Mouse (Mus musculus) common myeloid progenitor, adult 5-6 weeks (primary cell): ENCODE results near the gene Tjp1. TPM values are rescaled to one million over a fixed set of nuclear protein-coding genes. Genes with fewer than 3 reads are reported as not detected.

ENCODE experiments used
- ATAC-seq: replicated peaks from 2 replicates; pipeline ENCODE4 v1.8.0; 2016; ENCODE audit warnings: low read depth, mild to moderate bottlenecking, moderate TSS enrichment, inconsistent platforms; ENCODE audit not compliant: poor library complexity, severe bottlenecking
- total RNA-seq: library from RNA; stranded (forward); fragments of 200-1000, 187-1606 nt; gene quantifications from 2 replicates; pipeline ENCODE4 v1.2.3, GENCODE M21; 2017

Gene Tjp1
- total RNA-seq, 1 experiment from 2014 or later: 6.6 TPM

GRCm38 (mm10) chr7:65489742-65490141 lies 37.8 kb downstream of the Tjp1 start:
- no peak for ATAC-seq

DNA sequence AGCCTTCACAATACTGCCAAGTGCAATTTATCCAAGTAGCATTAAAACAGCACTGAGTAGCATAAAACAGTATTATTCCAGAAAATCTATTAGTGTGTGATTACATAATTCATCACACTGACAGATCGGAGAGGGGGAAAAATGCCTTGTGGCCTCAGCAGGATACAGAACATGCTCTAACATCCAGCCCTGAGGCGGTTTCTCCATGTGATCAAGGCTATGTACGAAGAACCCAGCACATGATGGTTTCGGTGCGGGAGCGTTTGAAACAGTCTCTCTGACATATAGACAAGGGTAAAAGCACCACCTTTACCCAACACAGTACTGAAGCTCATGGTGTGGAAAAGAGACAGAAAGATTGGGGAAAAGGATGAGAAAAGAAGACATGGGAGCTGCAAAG lies 38.4 kb downstream of the Tjp1 start:
- ATAC-seq: no peak

- 0 out of 2 replicates have a peak, but pooled peaks have one; percentile 29 for ATAC-seq
These were observed 41.3 kb downstream of the Tjp1 start for GRCm38 (mm10) chr7:65486259-65486681.

DNA sequence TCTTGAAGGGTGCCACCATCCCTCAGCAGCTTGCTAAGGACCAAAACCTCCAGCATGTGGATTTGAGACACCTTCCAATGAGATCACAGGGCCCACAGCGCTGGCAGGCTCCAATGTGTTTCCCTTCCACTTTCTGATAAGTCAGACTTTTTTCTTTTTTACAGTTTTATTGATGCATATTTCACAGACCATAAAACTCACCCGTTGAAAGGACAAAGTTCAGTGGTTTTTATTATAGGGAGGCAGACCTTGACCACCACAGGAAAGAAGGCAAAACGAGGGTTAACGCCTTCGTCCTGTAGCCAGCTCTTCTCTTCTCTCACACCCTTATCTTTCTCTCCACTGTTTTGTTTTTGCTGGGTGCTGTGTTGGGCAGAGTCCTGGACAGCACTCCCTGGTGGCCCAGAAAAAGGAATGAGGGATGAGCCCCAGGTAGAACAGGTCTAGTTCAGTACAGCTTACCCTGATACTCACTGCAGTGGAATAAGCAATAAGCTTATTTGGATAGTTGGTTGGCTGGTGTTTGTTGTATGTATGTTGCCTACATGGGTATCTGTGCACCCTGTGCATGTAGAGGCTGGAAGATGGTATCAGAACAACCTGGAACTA lies 43.3 kb downstream of the Tjp1 start:
- ATAC-seq: no peak

- no peak for ATAC-seq
These were observed 45.4 kb downstream of the Tjp1 start for GRCm38 (mm10) chr7:65482216-65482615.

DNA sequence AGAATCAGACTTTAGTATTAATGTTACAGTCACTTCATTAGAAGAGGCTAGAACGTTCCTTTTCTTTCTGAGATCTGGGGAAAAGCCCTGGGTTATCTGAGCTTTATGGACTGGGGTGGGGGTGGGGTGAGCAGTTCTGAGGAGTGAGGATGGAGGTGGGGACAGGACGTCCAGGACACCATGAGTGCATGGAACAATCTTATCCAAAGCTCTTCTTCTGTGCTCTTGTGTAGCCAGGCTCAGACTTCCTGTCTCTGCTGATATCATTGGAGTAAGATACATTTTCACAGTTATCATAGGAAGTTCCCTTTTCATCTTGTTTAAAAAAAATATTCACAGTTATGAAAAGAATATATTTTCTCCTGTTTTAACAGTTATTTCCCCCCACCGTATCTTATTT lies 55.5 kb downstream of the Tjp1 start:
- no peak for ATAC-seq

DNA sequence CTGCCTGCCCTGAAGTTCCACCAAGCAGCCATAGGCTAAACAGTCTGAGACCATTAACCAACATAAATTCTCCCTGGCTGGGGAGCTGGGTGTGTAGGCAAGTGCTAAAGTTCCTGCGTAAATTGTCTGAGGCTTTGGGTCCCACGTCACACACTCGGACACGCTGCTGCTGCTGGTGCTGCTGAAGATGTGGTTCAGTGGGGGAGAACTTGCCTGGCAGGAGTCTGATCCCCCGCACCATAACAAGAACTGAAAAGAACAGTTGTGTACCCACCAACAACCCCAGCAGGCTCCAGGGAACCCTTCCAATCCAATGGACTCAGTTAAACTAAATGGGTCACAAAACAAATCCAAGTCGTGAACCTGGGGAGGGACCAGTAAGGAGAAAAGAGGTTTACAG lies 56.2 kb downstream of the Tjp1 start:
- ATAC-seq: no peak

- no peak for ATAC-seq
These were observed 57.4 kb downstream of the Tjp1 start for GRCm38 (mm10) chr7:65470214-65470613.

DNA sequence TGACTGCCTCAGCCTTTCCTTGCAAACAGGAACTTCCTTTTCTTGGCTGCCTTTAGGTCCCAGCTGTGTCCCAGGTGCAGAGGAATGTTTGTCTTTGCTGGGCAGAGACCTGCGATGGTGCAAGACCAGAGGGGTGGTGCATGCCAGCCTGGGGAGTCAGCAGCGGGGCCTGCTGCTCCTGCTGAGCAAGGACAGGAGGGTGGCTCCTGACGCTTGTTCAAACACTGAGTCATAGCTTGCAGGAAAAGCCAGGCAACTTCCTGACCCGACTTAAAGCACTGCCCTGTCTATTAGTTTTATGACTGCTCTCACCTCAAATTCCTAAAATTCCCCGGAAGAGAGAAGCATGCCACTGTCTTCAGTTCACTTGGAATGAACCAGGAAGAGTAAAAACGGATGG lies 57.9 kb downstream of the Tjp1 start:
- no peak for ATAC-seq

- no peak for ATAC-seq
These were observed 59.4 kb downstream of the Tjp1 start for GRCm38 (mm10) chr7:65468191-65468590.

DNA sequence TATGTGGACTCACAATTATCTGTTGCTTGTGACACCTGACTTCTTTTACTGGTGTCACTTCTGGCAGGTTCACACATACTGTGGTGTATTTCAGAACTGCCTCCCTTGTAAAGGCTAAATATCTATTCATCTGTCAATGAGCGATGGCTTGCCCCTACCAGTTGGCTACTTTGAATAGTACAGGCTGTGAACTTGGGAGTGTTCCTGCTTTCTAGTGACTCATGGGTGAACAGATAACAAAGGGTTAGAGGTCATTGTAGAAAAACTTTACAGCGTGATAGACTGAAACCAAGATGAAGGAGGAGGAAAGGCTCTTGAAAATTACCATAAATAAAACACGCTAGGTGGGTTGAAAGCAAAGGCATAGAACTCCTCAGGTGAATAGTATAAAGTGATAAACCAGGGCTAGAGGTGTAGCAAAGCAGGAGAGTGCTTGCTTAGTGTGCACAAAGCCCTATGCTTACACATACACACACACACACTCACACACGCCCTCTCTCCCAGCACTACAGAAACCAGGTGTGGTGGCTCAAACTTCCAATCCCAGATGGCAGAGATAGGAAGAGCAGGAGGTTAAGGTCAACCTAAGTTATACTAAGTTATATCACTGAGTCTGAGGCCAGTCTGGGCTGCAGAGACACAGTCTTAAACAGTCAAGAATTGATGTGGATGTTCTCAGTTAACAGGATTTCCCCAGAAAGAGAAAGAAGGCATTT lies 60.1 kb downstream of the Tjp1 start:
- ATAC-seq: no peak

DNA sequence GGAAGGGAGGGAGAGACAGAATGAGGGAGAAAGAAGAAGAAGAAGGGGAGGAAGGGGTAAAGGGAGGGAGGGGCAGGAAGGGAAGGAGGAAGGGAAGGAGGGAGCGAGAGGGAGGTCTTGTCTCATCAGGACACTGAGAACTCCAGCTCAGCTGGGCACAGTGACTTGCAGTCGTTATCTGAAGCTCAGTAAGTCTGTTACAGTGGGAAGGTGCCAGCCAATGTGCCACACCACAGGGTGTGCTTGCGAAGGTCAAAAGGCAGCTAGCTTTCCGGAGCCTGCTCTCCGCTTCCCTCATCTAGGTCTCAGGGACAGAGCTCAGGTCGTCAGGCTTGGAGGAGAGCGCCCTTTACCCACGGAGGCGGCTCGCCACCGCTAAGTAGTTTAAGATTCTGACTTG lies 61.4 kb downstream of the Tjp1 start:
- no peak for ATAC-seq

- no peak for ATAC-seq
These were observed 63.0 kb downstream of the Tjp1 start for GRCm38 (mm10) chr7:65464518-65465037.

GRCm38 (mm10) chr7:65463438-65463837 lies 64.1 kb downstream of the Tjp1 start:
- no peak for ATAC-seq

DNA sequence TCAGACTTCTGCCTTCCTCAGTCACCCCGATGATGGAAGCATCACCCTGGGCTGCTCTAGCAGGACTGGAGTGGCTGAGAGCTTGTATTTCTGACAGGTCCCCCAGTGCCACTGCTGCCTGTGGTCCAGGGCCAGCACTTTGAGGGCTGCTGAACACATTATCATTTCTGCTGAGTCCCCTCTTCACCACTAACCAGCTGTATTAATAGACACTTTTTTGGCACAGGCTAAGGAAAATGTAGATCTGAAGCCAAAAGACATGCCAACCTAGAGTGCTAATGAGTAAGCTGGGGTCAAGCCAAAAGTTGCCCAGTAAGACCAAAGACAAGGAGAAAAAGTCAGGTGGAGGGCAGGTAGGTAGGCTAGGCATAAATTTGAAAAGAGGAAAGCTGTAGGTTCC lies 66.2 kb downstream of the Tjp1 start:
- no peak for ATAC-seq

- no peak for ATAC-seq
These were observed 67.4 kb downstream of the Tjp1 start for GRCm38 (mm10) chr7:65460196-65460595.

DNA sequence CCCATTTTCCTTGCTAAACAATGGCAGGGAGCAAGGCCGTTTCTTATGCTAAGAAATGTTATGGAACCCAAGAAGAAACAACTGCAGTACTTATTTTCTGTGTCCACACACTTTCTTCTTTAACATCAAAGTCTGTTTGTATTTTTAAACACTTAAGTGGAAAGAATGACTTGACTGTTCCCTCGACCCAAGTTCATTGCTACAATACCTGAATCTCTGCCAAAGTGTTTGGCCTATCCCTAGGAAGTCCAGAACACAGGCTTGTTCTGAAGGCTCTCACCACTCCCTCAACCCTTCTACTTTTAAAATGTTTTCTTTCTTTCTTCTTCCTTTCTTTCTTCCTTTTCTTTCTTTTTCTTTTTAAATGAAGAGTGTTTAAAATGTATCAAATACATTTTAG lies 71.5 kb downstream of the Tjp1 start:
- ATAC-seq: no peak

DNA sequence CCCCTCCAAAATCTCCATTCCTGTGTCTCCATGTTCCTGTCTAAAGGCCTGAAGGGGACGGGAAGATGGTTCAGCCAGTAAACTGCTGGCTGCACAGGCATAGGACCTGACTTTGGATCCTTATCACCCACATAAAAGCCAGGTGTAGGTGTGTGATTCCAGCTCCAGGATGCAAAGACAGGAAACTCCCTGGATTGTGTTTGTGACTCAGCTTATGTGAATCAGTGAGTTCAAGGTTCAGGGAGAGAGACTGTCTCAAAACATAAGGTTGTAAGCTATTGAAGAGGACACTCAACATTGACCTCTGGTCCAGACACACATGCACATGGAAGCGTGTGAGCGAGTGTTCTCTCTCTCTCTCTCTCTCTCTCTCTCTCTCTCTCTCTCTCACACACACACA lies 72.4 kb downstream of the Tjp1 start:
- ATAC-seq: no peak

GRCm38 (mm10) chr7:65454269-65454668 lies 73.3 kb downstream of the Tjp1 start:
- no peak for ATAC-seq

GRCm38 (mm10) chr7:65452246-65452645 lies 75.3 kb downstream of the Tjp1 start:
- no peak for ATAC-seq

- no peak for ATAC-seq
These were observed 77.4 kb downstream of the Tjp1 start for GRCm38 (mm10) chr7:65450158-65450557.

DNA sequence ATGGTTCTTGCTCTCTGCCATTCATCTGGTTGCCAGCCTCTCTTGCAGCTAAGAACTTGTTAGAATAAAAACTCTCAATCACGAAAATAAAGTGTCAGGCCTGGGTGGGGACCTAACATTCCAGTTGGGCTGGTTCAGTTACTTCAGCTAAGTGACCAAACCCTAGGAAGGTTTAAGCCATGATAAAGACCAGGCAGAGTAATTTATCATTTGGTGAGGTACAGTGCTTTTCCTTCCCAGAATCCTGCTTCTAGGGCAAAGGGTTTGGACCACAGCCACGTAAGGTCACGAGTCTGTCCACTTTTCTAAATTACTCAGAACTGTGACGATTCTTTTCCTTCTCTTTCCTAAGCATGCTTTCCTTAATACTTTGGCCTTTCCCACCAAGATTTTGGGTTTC lies 86.1 kb downstream of the Tjp1 start:
- ATAC-seq: no peak
